Comparison of ENCODE assay signal across 14 mouse cellular contexts in genomic region chr9:67121691-67122090, GRCm38 (mm10).
"Had no signal": no experiment of that assay in that cellular context is flagged by ENCODE, and none has a peak within 500 bp of the region (broad histone marks: within the 10 kb centered on the region; RNA-seq: fewer than 3 reads in every experiment).

No protein-coding gene starts in this region.

- H3K4me1 ChIP-seq: midbrain, embryonic 13.5 days had no signal

- DNase-seq: kidney, adult 18-20 months; kidney, postnatal 10 days; kidney, postnatal 4 days; liver; liver, embryonic 13.5 days; liver, postnatal 0 days; lung, postnatal 10 days; right cerebral cortex, adult 18-20 months; right cerebral cortex, postnatal 25 days; thymus, adult 2 months; thymus, postnatal 25 days had no signal

- H3K36me3 ChIP-seq: limb, embryonic 12.5 days; liver, embryonic 13.5 days; midbrain, embryonic 13.5 days had no signal

- H3K4me3 ChIP-seq: layer of hippocampus, adult 2 months; limb, embryonic 12.5 days; liver, embryonic 13.5 days; midbrain, embryonic 13.5 days had no signal

- H3K9me3 ChIP-seq: limb, embryonic 12.5 days; liver, embryonic 13.5 days; midbrain, embryonic 13.5 days had no signal

- H3K4me2 ChIP-seq: limb, embryonic 12.5 days; liver, embryonic 13.5 days; midbrain, embryonic 13.5 days had no signal

- H3K27me3 ChIP-seq: limb, embryonic 12.5 days; liver, embryonic 13.5 days; midbrain, embryonic 13.5 days had no signal

- H3K9ac ChIP-seq: limb, embryonic 12.5 days; liver, embryonic 13.5 days; liver, postnatal 0 days; midbrain, embryonic 13.5 days had no signal

- ATAC-seq: liver, postnatal 0 days; midbrain, embryonic 13.5 days had no signal

- H3K27ac ChIP-seq: layer of hippocampus, adult 2 months; limb, embryonic 12.5 days; liver, embryonic 13.5 days; midbrain, embryonic 13.5 days had no signal
